Mouse (Mus musculus) midbrain, embryonic 14.5 days (tissue): Measurements from ENCODE around the gene Paqr6. TPM values are rescaled to one million over a fixed set of nuclear protein-coding genes. Genes with fewer than 3 reads are reported as not detected.
"Not testable (repeated sequence)": the region's sequence is repeated elsewhere in the genome, so short reads cannot be mapped to it uniquely, and the experiment has no call there.

Source experiments
- ATAC-seq: fragments of 200-750 bp; cut with Nextera tagmentation; 2 replicates; pipeline ENCODE4 v1.8.0; 2017; ENCODE audit warnings: moderate number of reproducible peaks, moderate library complexity; ENCODE audit not compliant: low FRiP score, low TSS enrichment
- DNase-seq: peaks from one replicate; pipeline ENCODE4 v3.0.0-alpha.2; 2015
- H3K27ac ChIP-seq: fragments of 300-500 bp; sonication (generic); replicated peaks from 2 replicates; pipeline ENCODE4 v1.5.1; 2014; ENCODE audit warnings: mild to moderate bottlenecking, low read depth, low read length, moderate library complexity
- H3K27me3 ChIP-seq: fragments of 300-500 bp; sonication (generic); 2 replicates; pipeline ENCODE4 v1.6.1; 2014; ENCODE audit warnings: low read length, control low read depth, mixed read lengths; ENCODE audit not compliant: control insufficient read depth, insufficient read depth
- H3K36me3 ChIP-seq: fragments of 300-500 bp; sonication (generic); 2 replicates; pipeline ENCODE4 v1.6.1; 2014; ENCODE audit warnings: low read length, control low read depth; ENCODE audit not compliant: control insufficient read depth, insufficient read depth
- H3K4me1 ChIP-seq: fragments of 300-500 bp; sonication (generic); 2 replicates; pipeline ENCODE4 v1.6.1; 2014; ENCODE audit warnings: mild to moderate bottlenecking, antibody characterized with exemption, low read length, control low read depth; ENCODE audit not compliant: control insufficient read depth, insufficient read depth
- H3K4me2 ChIP-seq: fragments of 300-500 bp; sonication (generic); 2 replicates; pipeline ENCODE4 v1.6.1; 2014; ENCODE audit warnings: mild to moderate bottlenecking, low read length, moderate library complexity
- H3K4me3 ChIP-seq: fragments of 300-500 bp; sonication (generic); replicated peaks from 2 replicates; pipeline ENCODE4 v1.5.1; 2014; ENCODE audit warnings: low read depth, low read length
- H3K9ac ChIP-seq: fragments of 300-500 bp; sonication (generic); replicated peaks from 2 replicates; pipeline ENCODE4 v1.6.1; 2014; ENCODE audit warnings: mild to moderate bottlenecking, low read length, moderate library complexity
- H3K9me3 ChIP-seq: fragments of 300-500 bp; sonication (generic); 2 replicates; pipeline ENCODE4 v1.6.1; 2016; ENCODE audit warnings: low read length, control low read depth, mixed read lengths; ENCODE audit not compliant: control insufficient read depth
- WGBS: fragments of 180-500 bp; shearing (Covaris S2); extraction: QIAGEN DNeasy Blood & Tissue Kit; methylation state at CpG from one replicate; pipeline ENCODE4 v1.1.7; 2014; 5-methylcytosine and 5-hydroxymethylcytosine counted together
- polyA plus RNA-seq: library from polyadenylated mRNA; unstranded; fragments of >200 nt; fragmentation: Nextera tagmentation; extraction: Ambion mirVana; gene quantifications from 2 replicates; pipeline ENCODE4 v1.2.1, GENCODE M21; 2014

Gene Paqr6
- polyA plus RNA-seq, 1 experiment from 2014 or later, result 1.6 TPM

DNA sequence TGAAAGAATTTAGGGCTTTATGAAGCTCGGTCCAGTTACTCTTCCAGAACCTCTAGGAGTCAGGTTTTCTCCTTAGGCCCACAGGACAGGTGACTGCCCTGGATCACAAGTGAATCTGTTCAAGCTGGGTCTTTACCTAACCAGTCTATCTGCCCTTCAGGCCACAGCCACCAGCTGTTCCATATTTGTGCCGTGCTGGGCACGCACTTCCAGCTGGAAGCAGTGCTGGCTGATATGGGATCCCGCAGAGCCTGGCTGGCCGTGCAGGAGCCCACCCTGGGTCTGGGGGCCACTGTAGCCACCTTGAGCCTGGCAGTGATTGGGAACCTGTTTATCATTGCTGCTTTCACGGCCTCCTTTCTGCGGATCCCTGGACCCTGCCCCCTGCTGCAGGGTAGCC, 12.3 kb downstream of the Paqr6 start:
- not testable (repeated sequence) for H3K4me1 ChIP-seq, H3K9me3 ChIP-seq, H3K9ac ChIP-seq, H3K27ac ChIP-seq, H3K4me3 ChIP-seq, H3K36me3 ChIP-seq, H3K27me3 ChIP-seq
- DNase-seq (peak; percentile 9), ATAC-seq (peak; percentile 37; the same call in 1 of the 2 replicates)
- whole genome bisulfite sequencing, result 25% methylated on average over 5 of the region's 7 CpGs
- peak overlapping the region; percentile 19; the same call in 1 of the 2 replicates for H3K4me2 ChIP-seq

DNA sequence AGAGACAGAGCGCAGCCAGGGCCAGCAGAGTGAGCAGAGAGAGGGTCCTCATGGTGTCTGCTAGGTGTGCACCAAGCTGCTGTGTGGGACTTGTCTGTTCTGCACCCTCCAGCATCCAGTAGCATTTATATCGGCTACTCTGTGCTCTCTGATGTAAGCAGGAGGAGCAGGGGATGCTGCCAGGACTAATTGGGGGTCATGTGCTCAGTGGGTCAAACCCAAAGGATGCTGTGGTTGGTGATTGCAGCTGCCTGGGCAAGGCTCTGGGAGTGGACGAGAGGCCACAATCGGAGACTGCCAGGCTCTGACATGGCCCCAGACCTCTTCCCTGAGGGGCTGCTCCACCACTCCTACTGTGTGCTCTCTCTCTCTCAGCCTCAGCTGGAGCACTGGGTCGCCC, 14.2 kb downstream of the Paqr6 start, which contains the start of gene Bglap2:
TSS of gene Bglap2 (minus strand) at position 101 of the 400 bp plus-strand sequence.
- H3K27me3 ChIP-seq, H3K27ac ChIP-seq, H3K4me2 ChIP-seq, ATAC-seq, H3K4me3 ChIP-seq, DNase-seq, H3K9ac ChIP-seq, H3K9me3 ChIP-seq, H3K36me3 ChIP-seq, H3K4me1 ChIP-seq: not testable (repeated sequence)
- WGBS, result 84% methylated on average over 5 of the region's 5 CpGs

DNA sequence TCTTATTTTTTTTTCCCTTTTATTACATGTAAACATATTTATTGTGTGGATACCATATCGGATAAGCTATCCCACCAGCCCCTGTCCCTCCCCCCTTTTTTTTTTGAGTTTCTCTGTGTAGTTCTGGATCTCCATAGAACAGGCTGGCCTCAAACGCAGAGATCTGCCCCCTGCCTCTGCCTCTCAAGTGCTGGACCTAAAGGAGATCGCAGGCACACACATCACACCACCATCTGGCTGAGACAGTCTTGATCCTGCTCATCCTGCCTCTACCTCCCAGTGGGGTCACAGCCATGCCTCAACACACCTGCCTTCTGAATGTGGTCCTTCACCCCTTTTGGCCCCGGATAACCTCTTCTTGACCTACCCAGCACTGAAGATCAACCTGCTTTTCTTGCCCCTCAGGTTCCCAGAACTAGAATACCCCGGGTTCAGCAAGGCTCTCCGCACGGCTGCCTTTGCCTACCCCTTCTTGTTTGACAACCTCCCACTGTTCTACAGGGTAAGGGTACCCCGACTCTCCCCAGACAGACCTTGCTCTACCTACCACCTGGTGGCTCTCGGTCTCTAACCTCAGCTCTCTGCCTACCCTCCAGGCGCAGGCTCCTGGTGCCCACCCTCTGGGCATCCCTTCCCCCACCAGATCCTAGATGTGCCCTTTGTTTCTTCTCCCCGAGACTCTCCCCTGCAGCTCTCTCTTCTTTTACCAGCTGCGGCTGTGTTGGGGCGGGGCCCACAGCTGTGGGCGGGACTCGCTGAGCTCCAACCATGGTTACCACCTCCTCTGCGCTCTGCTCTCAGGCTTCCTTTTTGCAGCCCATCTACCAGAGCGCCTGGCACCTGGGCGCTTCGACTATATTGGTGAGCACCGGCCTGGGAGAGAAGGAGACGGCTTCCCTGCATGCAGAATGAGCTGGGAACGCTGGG, 17.3 kb downstream of the Paqr6 start:
- H3K36me3 ChIP-seq, H3K9ac ChIP-seq, H3K9me3 ChIP-seq, H3K27me3 ChIP-seq, H3K4me1 ChIP-seq: not testable (repeated sequence)
- Histone ChIP-seq H3K4me3 (peak overlapping the region; percentile 22), H3K27ac (peak overlapping the region; percentile 77), H3K4me2 (peak overlapping the region; percentile 45)
- DNase-seq (peak; percentile 79), ATAC-seq (peak; percentile 82)
- 7% methylated on average over 17 of the region's 22 CpGs for WGBS

DNA sequence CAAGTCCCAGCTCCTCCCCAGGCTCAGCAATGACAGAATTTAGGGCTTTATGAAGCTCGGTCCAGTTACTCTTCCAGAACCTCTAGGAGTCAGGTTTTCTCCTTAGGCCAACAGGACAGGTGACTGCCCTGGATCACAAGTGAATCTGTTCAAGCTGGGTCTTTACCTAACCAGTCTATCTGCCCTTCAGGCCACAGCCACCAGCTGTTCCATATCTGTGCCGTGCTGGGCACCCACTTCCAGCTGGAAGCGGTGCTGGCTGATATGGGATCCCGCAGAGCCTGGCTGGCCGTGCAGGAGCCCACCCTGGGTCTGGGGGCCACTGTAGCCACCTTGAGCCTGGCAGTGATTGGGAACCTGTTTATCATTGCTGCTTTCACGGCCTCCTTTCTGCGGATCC, 18.0 kb downstream of the Paqr6 start:
- H3K9me3 ChIP-seq, DNase-seq, H3K36me3 ChIP-seq, H3K4me3 ChIP-seq, H3K27me3 ChIP-seq, ATAC-seq, H3K4me2 ChIP-seq, H3K27ac ChIP-seq, H3K9ac ChIP-seq, H3K4me1 ChIP-seq: not testable (repeated sequence)
- WGBS, result 11% methylated on average over 1 of the region's 7 CpGs

DNA sequence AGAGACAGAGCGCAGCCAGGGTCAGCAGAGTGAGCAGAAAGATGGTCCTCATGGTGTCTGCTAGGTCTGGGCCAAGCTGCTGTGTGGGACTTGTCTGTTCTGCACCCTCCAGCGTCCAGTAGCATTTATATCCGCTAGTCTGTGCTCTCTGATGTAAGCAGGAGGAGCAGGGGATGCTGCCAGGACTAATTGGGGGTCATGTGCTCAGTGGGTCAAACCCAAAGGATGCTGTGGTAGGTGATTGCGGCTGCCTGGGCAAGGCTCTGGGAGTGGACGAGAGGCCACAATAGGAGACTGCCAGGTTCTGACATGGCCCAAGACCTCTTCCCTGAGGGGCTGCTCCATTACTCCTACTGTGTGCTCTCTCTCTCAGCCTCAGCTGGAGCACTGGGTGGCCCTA, 20.0 kb downstream of the Paqr6 start, which contains the start of gene Bglap:
TSS of gene Bglap (minus strand) at position 101 of the 400 bp plus-strand sequence.
- Histone ChIP-seq H3K27ac (no peak within 1 kb of the TSS), H3K36me3 (no peaks in the 10 kb centered on the region), H3K9ac (no peak within 1 kb of the TSS), H3K4me2 (no peak within 1 kb of the TSS), H3K4me3 (no peak within 1 kb of the TSS), H3K9me3 (no peaks in the 10 kb centered on the region), H3K27me3 (no peaks in the 10 kb centered on the region), H3K4me1 (0 out of 2 replicates have a peak, but pooled peaks cover 2% of the 10 kb centered on the region)
- 81% methylated on average over 5 of the region's 5 CpGs for WGBS
- DNase-seq (no peak), ATAC-seq (no peak)

DNA sequence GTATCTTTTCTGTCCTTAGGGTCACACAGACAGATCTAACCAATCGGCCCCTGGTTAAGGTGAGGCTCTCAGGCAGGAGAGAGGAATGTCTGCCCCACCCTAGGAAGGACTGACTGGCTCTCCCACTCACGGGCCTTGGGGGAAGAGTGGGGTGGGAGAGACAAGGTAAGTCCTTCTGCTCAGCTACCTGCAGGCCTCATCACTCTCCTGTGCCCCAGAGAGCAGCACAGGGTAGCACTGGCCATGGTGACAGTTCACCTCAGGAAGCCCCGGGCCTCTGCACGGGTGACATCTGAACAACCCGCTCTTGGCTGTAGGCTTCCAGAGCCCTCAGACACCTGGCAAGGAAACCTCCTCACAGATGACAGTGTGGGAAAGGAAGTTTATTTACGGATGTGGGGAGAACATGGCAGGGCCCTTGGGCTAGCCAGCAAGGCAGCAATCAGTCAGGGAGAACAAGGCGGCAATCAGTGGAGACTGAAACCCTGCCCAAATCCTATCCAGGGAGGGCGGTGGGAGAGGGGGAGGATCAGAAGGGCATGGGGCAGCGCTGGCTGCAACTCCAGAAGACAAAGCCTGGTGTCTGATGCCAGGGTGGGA, 29.5 kb downstream of the Paqr6 start:
- Histone ChIP-seq H3K9ac (no peak overlapping the region), H3K4me2 (no peak overlapping the region), H3K4me1 (no peaks in the 10 kb centered on the region), H3K27ac (no peak overlapping the region), H3K4me3 (no peak overlapping the region), H3K36me3 (no peaks in the 10 kb centered on the region), H3K27me3 (no peaks in the 10 kb centered on the region), H3K9me3 (no peaks in the 10 kb centered on the region)
- ATAC-seq (no peak), DNase-seq (no peak)
- WGBS, result 92% methylated on average over 9 of the region's 9 CpGs

DNA sequence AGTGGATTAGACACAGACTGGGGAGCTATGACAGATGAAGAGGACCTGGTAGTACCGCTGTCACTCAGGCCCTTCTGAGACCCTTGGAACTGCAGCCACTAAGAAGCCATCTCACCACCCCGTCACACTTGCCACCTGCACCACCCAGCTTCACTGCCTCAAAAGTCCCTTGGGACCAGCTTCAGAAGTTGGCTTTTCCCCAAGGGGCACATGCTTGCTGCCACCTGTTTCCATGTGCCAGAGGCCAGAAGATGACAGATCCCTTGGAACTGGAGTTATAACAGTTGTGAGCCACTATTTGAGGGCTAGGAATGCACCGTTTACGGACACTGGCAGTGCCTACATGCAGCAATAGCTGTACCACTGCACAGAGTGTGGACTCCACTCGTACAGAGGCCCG, 30.9 kb downstream of the Paqr6 start:
- Histone ChIP-seq H3K4me1 (no peaks in the 10 kb centered on the region), H3K27me3 (no peaks in the 10 kb centered on the region), H3K9me3 (no peaks in the 10 kb centered on the region), H3K4me3 (no peak overlapping the region), H3K4me2 (no peak overlapping the region), H3K9ac (no peak overlapping the region), H3K36me3 (no peaks in the 10 kb centered on the region), H3K27ac (no peak overlapping the region)
- ATAC-seq (no peak), DNase-seq (no peak)
- WGBS, result 96% methylated on average over 6 of the region's 6 CpGs

DNA sequence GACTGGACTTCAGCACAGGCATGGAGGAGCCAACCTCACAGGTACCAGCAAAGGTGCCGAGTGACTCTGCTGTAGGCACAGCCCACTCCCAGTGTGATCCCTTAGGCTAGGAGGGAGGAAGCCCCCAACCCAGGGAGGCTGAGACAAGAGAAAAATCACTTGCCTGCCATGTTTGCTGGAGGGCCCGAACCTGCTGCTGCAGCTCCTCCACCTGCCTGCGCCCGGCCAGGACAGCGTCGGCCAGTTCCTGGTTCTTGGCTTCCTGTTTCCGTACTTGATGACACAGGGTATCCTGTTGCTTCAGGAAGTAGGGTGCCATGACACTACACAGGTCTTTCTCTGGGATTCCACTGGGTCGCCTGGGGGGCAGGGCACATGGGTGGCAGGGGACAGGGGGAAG, 31.4 kb downstream of the Paqr6 start:
- DNase-seq (no peak), ATAC-seq (no peak)
- no peak overlapping the region for H3K9ac ChIP-seq
- 94% methylated on average over 8 of the region's 8 CpGs for WGBS
- no peak overlapping the region for H3K27ac ChIP-seq
- H3K4me3 ChIP-seq, result no peak overlapping the region
- H3K36me3 ChIP-seq, result no peaks in the 10 kb centered on the region
- no peaks in the 10 kb centered on the region for H3K9me3 ChIP-seq
- no peaks in the 10 kb centered on the region for H3K4me1 ChIP-seq
- H3K27me3 ChIP-seq, result no peaks in the 10 kb centered on the region
- no peak overlapping the region for H3K4me2 ChIP-seq
